7 mouse cellular contexts compared by ENCODE assay signal in the genomic region with DNA sequence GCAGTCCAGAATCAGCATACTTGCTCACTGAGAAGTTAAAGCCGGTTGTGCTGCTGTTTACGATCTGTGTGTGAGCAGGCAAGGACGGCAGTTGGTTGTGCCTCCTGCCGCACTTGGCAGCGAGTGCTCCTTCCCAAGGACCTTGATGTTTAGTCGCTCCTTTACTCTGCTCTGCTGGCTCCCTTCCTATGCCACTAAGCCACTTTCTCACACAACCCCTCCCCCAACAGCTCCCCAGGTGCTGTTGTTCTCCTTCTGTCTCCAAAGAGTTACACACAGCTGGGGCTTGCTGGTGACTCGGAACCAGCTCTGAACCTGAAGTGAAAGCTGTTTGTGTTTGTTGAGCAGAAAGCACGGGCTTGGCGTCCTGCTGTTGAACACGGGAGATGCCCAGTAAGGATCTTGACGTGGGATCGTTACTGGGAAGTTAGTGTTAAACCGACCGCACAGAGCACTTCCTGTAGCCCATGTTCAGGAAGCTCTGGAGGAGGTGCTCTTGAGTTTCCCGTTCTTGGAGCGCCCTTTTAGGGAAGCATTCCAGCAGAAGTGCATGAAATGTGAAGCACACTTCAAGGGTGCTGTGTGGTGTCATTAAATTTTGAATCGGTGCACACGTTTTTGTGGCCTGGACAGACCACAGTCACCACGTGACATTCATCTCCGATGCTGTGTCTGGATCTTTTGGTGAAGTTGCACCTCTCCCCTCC.
DNase-seq lines count a peak whose midpoint lies in the region; ATAC-seq and TF ChIP-seq lines count a peak whose summit lies in the region.

No protein-coding gene starts in this region.

- peak; percentile 52 for DNase-seq in NIH3T3 (ENCODE audit: low read depth)
- peak; percentile 52 for DNase-seq in cerebellum, adult 11-12 months
- DNase-seq in induced T-regulatory cell, adult 2 months (ENCODE audit: low read depth), result peak; percentile 77
- no peak for DNase-seq in liver, embryonic 14.5 days (ENCODE audit: low read depth in 3 of 3, low spot score in 3 of 3)
- DNase-seq in naive thymus-derived CD4-positive, alpha-beta T cell, adult 2 months (ENCODE audit: low read depth), result peak; percentile 76
- peak; percentile 49 for DNase-seq in testis, postnatal 10 days (ENCODE audit: low spot score)

- peak; percentile 78 for ATAC-seq in forebrain, embryonic 16.5 days
- ATAC-seq in liver, embryonic 14.5 days (ENCODE audit: insufficient read depth), result peak; percentile 73

- no peak for TF ChIP-seq CTCF in liver, embryonic 14.5 days (IDR thresholded peaks at IDR 0.05; ENCODE audit: low read depth)

- no peaks in the 10 kb centered on the region; the same call in 1 of the 2 replicates for H3K9me3 ChIP-seq in forebrain, embryonic 16.5 days (ENCODE audit: control insufficient read depth, low read length)
- peaks cover 5% of the 10 kb centered on the region for H3K9me3 ChIP-seq in liver, embryonic 14.5 days (ENCODE audit: control insufficient read depth, low read length)

- no peak for TF ChIP-seq EP300 in liver, embryonic 14.5 days (IDR thresholded peaks at IDR 0.05; ENCODE audit: low read depth)

- 3% methylated on average over 20 of the region's 20 CpGs for WGBS in forebrain, embryonic 16.5 days
- WGBS in liver, embryonic 14.5 days (ENCODE audit: insufficient replicate concordance), result under 1% methylated on average over 20 of the region's 20 CpGs

- H3K27me3 ChIP-seq in forebrain, embryonic 16.5 days (replicated peaks; ENCODE audit: control insufficient read depth, insufficient read depth, low read length), result 0 out of 2 replicates have a peak, but pooled peaks cover 3% of the 10 kb centered on the region
- no peaks in the 10 kb centered on the region for H3K27me3 ChIP-seq in liver, embryonic 14.5 days (ENCODE audit: control insufficient read depth, insufficient read depth, low read length)

- peak overlapping the region; percentile 7; the same call in 1 of the 2 replicates for H3K9ac ChIP-seq in forebrain, embryonic 16.5 days (replicated peaks; ENCODE audit: low read depth, low read length)
- H3K9ac ChIP-seq in liver, embryonic 14.5 days (replicated peaks), result peak overlapping the region; percentile 95

- H3K4me1 ChIP-seq in forebrain, embryonic 16.5 days (replicated peaks; ENCODE audit: control insufficient read depth, insufficient read depth, low read length), result peaks cover 12% of the 10 kb centered on the region
- peaks cover 72 to 78% of the 10 kb centered on the region in 2 experiments for H3K4me1 ChIP-seq in liver, embryonic 14.5 days (replicated peaks; ENCODE audit: control insufficient read depth in 2 of 2, insufficient read depth in 2 of 2, low read length in 1 of 2)

- H3K27ac ChIP-seq in forebrain, embryonic 16.5 days (ENCODE audit: low read length), result peak overlapping the region; percentile 3; the same call in 1 of the 2 replicates
- peak overlapping the region; percentile 96 for H3K27ac ChIP-seq in liver, embryonic 14.5 days

- no peaks in the 10 kb centered on the region for H3K36me3 ChIP-seq in forebrain, embryonic 16.5 days (ENCODE audit: control insufficient read depth, insufficient read depth)
- H3K36me3 ChIP-seq in liver, embryonic 14.5 days (replicated peaks; ENCODE audit: control insufficient read depth, insufficient read depth, low read depth), result peaks cover 21% of the 10 kb centered on the region

- peak overlapping the region; percentile 26 for H3K4me3 ChIP-seq in forebrain, embryonic 16.5 days (replicated peaks; ENCODE audit: low read length)
- H3K4me3 ChIP-seq in liver, embryonic 14.5 days (ENCODE audit: insufficient read depth in 1 of 2, low read depth in 2 of 2, low read length in 2 of 2), result peak overlapping the region; percentile 90 to 92

- H3K4me2 ChIP-seq in forebrain, embryonic 16.5 days (ENCODE audit: low read length), result peak overlapping the region; percentile 53
- H3K4me2 ChIP-seq in liver, embryonic 14.5 days (ENCODE audit: low read depth), result peak overlapping the region; percentile 100

Comparison
In these comparisons a context has a peak if more than half of its experiments do, and no peak if none do; other contexts are left out.
1. DNase-seq: peak in NIH3T3 (single experiment), cerebellum, adult 11-12 months (single experiment), induced T-regulatory cell, adult 2 months (single experiment), naive thymus-derived CD4-positive, alpha-beta T cell, adult 2 months (single experiment) and testis, postnatal 10 days (single experiment); none in liver, embryonic 14.5 days (0 of 3).